Mouse (Mus musculus) cerebellum, adult 2 months (tissue): ENCODE measurements around the gene Rad51b.

Source experiments
- CTCF ChIP-seq: fragments of 200-500 bp; IDR thresholded peaks from 2 replicates; pipeline ENCODE4 v1.5.1; 2011; ENCODE audit warnings: low read depth, mild to moderate bottlenecking, control low read depth, low read length, moderate library complexity, borderline replicate concordance; ENCODE audit not compliant: insufficient read depth
- POLR2A ChIP-seq: fragments of 200-500 bp; IDR thresholded peaks from 2 replicates; pipeline ENCODE4 v1.6.1; 2011; ENCODE audit warnings: low read length, control low read depth, borderline replicate concordance; ENCODE audit not compliant: insufficient read depth

GRCm38 (mm10) chr12:79680698-79681072 is 383.6 kb downstream of the Rad51b start:
- TF ChIP-seq CTCF (no peak), POLR2A (no peak)
